Mouse (Mus musculus): ENCODE measurements at regions not wholly inside any gene's neighbourhood (a gene's known extent, or its start where the extent isn't known, plus 50 kb on each side); places are given as distances from the start of the nearest gene placed in this dataset.

- no peak for DNase-seq
Measured at GRCm38 (mm10) chrX:158311429-158311828, 268.3 kb upstream of the Cnksr2 start.

- DNase-seq: peak; percentile 0
Measured at GRCm38 (mm10) chrX:158308554-158308953, 265.5 kb upstream of the Cnksr2 start.
